Mouse (Mus musculus): ENCODE measurements around the gene Itga11. TPM values are rescaled to one million over a fixed set of nuclear protein-coding genes. Genes with fewer than 3 reads are reported as not detected.
"Not testable (repeated sequence)": the region's sequence is repeated elsewhere in the genome, so short reads cannot be mapped to it uniquely, and the experiment has no call there.

The Itga11 gene
- polyA plus RNA-seq, 1 experiment from 2014 or later, result 0.36 TPM

DNA sequence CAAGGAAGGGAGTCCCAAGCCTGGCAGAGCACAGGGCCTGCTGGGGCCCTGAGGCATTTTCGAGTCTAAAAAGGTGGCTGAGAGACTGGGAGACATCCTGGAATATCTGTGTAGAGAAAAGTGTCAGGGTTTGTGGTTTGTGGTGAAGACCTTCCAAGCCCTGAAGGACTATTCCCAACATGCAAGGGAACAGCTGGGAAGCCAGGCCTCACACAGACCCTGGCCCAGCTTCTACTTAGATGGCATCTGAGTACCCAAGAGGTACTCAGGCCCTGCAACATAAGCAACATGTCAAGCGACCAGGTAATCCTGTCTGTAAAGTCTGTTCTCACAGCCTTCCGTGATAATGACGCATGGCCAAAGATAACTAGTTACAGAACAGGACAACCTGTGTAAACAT lies 18.6 kb upstream of the Itga11 start:
- H3K4me3 ChIP-seq, result no peak overlapping the region
- H3K36me3 ChIP-seq, result no peaks in the 10 kb centered on the region
- peaks cover 3% of the 10 kb centered on the region; the same call in 1 of the 2 replicates for H3K27me3 ChIP-seq (ENCODE audit: insufficient read depth, poor library complexity, severe bottlenecking)
- no peak for DNase-seq (ENCODE audit: low spot score)
- H3K4me1 ChIP-seq, result no peaks in the 10 kb centered on the region
- H3K27ac ChIP-seq, result no peak overlapping the region
- no peaks in the 10 kb centered on the region for H3K9me3 ChIP-seq
- WGBS, result 72% methylated on average over 4 of the region's 4 CpGs

DNA sequence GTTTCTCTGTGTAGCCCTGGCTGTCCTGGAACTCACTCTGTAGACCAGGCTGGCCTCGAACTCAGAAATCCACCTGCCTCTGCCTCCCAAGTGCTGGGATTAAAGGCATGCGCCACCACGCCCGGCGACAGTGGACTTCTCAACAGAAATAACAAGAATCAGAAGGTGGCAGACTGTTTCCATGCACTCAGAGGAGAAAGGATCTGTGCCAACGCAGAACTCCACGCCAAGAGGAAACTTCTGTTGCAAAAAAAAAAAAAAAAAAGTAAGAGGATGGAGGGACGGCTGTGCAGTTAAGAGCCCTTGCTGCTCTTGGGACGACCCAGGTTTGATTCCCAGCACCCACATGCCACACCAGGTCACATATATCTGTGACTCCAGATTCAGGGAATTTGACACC lies 16.7 kb upstream of the Itga11 start:
- DNase-seq (ENCODE audit: low spot score); H3K27me3 ChIP-seq (ENCODE audit: insufficient read depth, poor library complexity, severe bottlenecking); H3K4me3 ChIP-seq; H3K4me1 ChIP-seq; H3K9me3 ChIP-seq; H3K27ac ChIP-seq; H3K36me3 ChIP-seq: not testable (repeated sequence)
- 90% methylated on average over 9 of the region's 9 CpGs for WGBS

DNA sequence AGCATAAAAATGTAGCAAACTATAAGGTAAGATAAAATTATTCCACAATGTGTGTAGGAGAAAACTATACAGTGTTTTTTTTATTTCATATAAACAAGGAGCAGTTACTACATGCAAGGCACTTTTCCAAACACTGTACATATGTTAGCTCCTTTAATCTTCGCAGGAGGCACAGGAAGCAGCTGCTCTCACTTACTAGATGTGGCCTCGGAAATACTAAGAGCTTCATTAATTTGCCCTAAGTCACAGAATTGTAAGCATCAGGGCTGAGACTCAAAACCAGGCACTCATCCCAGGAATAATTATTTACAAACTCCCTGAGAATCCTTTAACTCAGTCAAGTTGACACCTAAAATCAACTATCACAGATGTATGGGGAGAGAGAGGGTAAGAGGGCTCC lies 14.2 kb upstream of the Itga11 start:
- Histone ChIP-seq H3K27ac (no peak overlapping the region), H3K4me3 (no peak overlapping the region), H3K9me3 (no peaks in the 10 kb centered on the region), H3K27me3 (ENCODE audit: insufficient read depth, poor library complexity, severe bottlenecking) (no peaks in the 10 kb centered on the region), H3K36me3 (no peaks in the 10 kb centered on the region), H3K4me1 (peaks cover 7% of the 10 kb centered on the region)
- DNase-seq (ENCODE audit: low spot score), result no peak
- WGBS, result 71% methylated on average over 2 of the region's 2 CpGs

DNA sequence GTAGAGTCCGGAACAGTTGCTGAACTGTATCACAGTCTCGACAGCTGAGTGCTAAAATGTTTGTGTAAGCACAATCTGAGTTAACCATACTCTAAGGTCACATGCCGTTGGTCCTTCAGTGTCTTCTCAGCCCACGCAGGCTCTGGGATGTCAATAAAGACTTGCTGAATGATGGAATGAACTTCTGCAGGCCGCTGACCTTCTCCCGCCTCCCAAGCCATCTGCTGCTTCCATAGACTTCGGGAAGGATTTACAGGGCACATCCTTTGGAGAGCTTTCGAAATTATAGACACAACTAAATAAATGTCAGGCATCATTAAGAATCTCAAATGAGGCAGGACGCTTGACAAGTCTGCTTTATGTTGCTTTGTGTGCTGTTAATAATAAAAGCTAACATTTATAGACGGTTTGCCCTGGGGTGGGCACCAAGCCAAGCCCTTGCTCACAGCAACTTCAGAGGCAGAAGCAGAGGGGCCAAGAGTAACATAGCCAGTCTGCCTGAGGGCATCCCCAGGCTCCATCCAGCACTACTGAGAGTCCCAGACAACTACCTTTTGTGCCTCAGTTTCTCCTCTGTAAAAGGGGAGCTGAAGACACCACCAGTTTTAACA lies 13.4 kb upstream of the Itga11 start:
- Histone ChIP-seq H3K27me3 (ENCODE audit: insufficient read depth, poor library complexity, severe bottlenecking) (no peaks in the 10 kb centered on the region), H3K9me3 (no peaks in the 10 kb centered on the region), H3K27ac (no peak overlapping the region), H3K4me1 (peaks cover 7% of the 10 kb centered on the region), H3K4me3 (no peak overlapping the region), H3K36me3 (no peaks in the 10 kb centered on the region)
- 63% methylated on average over 10 of the region's 10 CpGs for WGBS
- DNase-seq (ENCODE audit: low spot score), result no peak

DNA sequence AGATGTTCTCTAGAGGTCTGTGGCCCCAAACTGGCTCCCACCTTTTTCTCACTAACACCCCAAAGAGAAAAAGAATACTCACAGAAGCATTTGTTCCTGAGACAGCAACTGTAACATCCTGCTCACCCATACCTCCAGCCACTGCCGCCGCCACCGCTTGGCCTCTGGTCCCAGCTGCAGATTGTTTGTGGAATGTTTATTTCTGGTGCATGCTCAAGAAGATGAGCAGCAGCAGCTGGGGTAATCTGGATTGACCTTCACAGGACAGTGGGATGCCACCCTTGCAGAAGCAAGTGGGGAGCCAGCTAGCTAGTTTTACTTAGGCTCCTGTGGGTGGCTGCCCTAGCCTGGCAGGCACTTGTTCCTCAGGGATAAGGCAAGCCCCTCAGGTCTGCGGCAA lies 11.7 kb upstream of the Itga11 start:
- no peaks in the 10 kb centered on the region for H3K27me3 ChIP-seq (ENCODE audit: insufficient read depth, poor library complexity, severe bottlenecking)
- no peaks in the 10 kb centered on the region for H3K9me3 ChIP-seq
- no peak overlapping the region for H3K4me3 ChIP-seq
- H3K4me1 ChIP-seq, result peaks cover 7% of the 10 kb centered on the region
- 0 out of 2 replicates have a peak overlapping the region, but pooled peaks have one; percentile 13 for H3K27ac ChIP-seq
- no peaks in the 10 kb centered on the region for H3K36me3 ChIP-seq
- DNase-seq (ENCODE audit: low spot score), result no peak
- 57% methylated on average over 4 of the region's 4 CpGs for WGBS

DNA sequence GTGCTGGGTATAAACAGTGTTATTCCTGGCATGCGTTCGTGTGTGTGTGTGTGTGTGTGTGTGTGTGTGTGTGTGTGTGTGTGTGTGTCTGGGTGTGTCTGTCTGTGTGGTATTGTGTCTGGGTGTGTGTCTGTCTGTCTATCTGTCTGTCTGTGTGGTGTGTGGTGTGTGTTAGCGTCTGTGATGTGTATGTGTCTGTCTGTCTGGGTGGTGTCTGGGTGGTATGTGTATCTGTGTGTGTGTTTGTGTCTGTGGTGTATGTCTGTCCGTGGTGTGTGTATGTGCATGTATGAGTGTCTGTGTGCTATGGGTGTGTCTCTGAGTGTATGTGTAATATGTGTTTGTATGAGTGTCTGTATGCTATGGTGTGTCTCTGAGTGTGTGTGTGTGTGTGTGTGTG lies 9.1 kb upstream of the Itga11 start:
- H3K4me1 ChIP-seq, result peaks cover 10% of the 10 kb centered on the region
- no peaks in the 10 kb centered on the region for H3K9me3 ChIP-seq
- DNase-seq (ENCODE audit: low spot score), result no peak
- no peaks in the 10 kb centered on the region for H3K36me3 ChIP-seq
- H3K4me3 ChIP-seq, result no peak overlapping the region
- no peaks in the 10 kb centered on the region for H3K27me3 ChIP-seq (ENCODE audit: insufficient read depth, poor library complexity, severe bottlenecking)
- H3K27ac ChIP-seq, result no peak overlapping the region
- 77% methylated on average over 4 of the region's 4 CpGs for WGBS

DNA sequence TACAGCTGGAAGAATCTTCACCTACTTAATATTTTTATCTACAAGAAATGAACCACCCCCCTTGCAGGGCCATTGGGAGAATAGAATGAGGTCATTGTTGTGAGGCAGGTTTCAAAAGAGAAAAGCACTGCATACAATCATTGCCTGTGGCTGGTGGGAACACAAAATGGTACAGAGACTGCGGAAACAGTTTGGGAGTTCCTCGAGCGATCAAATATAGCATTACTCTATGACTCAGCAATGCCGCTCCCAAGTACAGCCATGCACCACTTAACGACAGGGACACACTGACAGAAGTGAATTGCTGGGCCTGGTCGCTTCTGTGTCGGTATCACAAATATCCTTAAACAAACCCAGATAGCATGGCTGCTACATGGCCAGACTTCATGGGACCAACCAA lies 4.4 kb upstream of the Itga11 start:
- no peak overlapping the region for H3K27ac ChIP-seq
- DNase-seq (ENCODE audit: low spot score), result no peak
- no peaks in the 10 kb centered on the region for H3K36me3 ChIP-seq
- H3K4me1 ChIP-seq, result peaks cover 17% of the 10 kb centered on the region
- 64% methylated on average over 7 of the region's 7 CpGs for WGBS
- H3K9me3 ChIP-seq, result no peaks in the 10 kb centered on the region
- H3K4me3 ChIP-seq, result no peak overlapping the region
- H3K27me3 ChIP-seq (ENCODE audit: insufficient read depth, poor library complexity, severe bottlenecking), result peaks cover 39% of the 10 kb centered on the region

DNA sequence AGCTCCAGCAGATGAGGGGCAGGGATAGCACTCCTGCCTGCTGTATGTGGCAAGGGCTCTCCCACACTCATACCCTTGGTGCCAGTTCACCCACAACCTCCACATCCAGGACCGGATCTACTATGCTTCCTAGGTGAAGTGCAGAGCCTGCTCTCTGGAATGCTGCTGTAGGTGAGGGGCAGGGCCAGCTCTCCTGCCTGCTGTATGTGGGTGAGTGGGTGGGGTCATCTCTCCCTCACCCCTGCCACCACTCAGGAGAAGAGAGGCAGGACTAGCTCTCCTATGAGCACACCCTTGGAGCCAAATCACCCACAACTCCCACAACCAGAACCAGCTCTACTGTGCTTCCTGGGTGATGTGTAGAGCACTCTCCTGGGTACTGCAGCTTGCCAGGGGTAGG lies 2.5 kb upstream of the Itga11 start:
- Histone ChIP-seq H3K27me3 (ENCODE audit: insufficient read depth, poor library complexity, severe bottlenecking) (peaks cover 58% of the 10 kb centered on the region), H3K4me3 (no peak overlapping the region), H3K27ac (no peak overlapping the region), H3K4me1 (peaks cover 28% of the 10 kb centered on the region), H3K9me3 (no peaks in the 10 kb centered on the region), H3K36me3 (no peaks in the 10 kb centered on the region)
- DNase-seq (ENCODE audit: low spot score), result no peak
- 74% methylated on average over 1 of the region's 1 CpGs for WGBS

DNA sequence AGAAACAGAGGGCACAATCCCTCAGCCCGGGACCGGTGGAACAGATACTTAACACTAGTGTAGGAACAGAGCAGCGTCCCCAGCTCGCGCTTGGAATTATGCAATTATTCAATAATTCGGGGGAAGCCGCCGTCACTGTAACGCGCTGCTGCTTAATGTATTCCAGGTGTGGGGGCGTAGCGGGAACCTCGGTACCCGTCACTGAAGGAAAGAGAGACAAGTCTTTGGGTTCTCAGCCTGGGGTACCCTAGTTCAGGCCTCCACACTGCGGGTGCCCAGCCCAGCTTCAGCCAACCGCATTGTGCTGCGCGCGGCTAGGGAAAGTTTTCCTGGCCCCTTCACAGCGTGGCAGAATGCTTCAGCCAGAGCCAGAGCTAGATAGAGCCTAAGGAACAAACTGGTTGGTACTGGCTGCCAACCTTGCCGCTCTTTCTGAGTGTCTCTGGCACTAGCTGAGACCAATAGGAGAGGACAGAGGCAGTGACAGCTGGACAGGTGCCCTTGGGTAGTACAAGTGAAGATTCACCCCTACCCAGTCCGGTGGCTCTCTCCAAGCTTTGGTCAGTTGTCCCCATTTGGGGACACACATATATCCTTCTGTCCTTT lies 1.0 kb downstream of the Itga11 start:
- peaks cover 25% of the 10 kb centered on the region for H3K4me1 ChIP-seq
- 7% methylated on average over 22 of the region's 22 CpGs for WGBS
- no peaks in the 10 kb centered on the region for H3K9me3 ChIP-seq
- no peaks in the 10 kb centered on the region for H3K36me3 ChIP-seq
- peak overlapping the region; percentile 78; the same call in 1 of the 2 replicates for H3K27ac ChIP-seq
- no peak for DNase-seq (ENCODE audit: low spot score)
- H3K27me3 ChIP-seq (ENCODE audit: insufficient read depth, poor library complexity, severe bottlenecking), result peaks cover 92% of the 10 kb centered on the region
- peak overlapping the region; percentile 60 for H3K4me3 ChIP-seq

DNA sequence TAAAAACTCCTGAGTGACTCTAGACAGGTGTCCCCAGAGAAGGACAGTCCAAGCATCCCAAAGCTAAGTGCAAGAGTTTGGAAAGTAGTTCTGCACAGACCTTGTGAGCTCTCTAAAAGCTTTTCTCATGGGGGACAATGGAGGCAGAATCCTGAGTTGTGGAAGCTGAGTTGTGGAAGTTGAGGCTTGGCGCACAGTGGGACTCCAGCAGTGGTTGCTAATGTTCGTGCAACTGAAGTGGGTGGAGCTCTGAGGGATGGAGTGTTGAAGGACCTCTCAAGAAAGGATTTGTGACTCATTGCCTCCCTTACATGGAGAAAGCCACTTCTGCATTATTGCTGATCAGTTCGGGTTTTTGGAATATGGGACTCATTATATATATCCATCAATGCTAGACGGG lies 1.8 kb downstream of the Itga11 start:
- Histone ChIP-seq H3K4me3 (no peak overlapping the region), H3K27ac (no peak overlapping the region), H3K36me3 (no peaks in the 10 kb centered on the region), H3K27me3 (ENCODE audit: insufficient read depth, poor library complexity, severe bottlenecking) (peaks cover 93% of the 10 kb centered on the region), H3K9me3 (no peaks in the 10 kb centered on the region), H3K4me1 (peaks cover 26% of the 10 kb centered on the region)
- 61% methylated on average over 4 of the region's 4 CpGs for WGBS
- no peak for DNase-seq (ENCODE audit: low spot score)

DNA sequence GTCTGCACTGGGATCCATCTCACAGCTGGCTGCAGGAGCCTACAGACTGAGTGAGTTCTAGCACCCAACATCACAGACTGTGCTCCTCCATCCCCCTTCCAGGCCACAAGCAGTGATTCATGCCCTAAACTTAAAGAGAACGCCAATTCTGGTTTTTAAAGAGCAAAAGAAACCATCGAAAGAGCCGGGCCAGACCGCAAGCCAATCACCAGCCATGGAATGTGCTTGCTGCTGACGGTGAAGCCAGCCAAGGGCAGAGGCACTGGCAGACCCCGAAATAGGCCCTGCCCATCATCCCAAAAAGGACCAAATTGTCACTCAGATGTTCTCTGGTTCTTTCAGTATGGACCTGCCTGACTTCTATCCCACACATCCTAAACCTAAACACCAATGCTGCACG lies 6.7 kb downstream of the Itga11 start:
- no peak overlapping the region for H3K27ac ChIP-seq
- peaks cover 68% of the 10 kb centered on the region for H3K27me3 ChIP-seq (ENCODE audit: insufficient read depth, poor library complexity, severe bottlenecking)
- H3K9me3 ChIP-seq, result no peaks in the 10 kb centered on the region
- whole genome bisulfite sequencing, result 77% methylated on average over 7 of the region's 7 CpGs
- H3K4me1 ChIP-seq, result peaks cover 6% of the 10 kb centered on the region
- no peak for DNase-seq (ENCODE audit: low spot score)
- no peaks in the 10 kb centered on the region for H3K36me3 ChIP-seq
- no peak overlapping the region for H3K4me3 ChIP-seq

DNA sequence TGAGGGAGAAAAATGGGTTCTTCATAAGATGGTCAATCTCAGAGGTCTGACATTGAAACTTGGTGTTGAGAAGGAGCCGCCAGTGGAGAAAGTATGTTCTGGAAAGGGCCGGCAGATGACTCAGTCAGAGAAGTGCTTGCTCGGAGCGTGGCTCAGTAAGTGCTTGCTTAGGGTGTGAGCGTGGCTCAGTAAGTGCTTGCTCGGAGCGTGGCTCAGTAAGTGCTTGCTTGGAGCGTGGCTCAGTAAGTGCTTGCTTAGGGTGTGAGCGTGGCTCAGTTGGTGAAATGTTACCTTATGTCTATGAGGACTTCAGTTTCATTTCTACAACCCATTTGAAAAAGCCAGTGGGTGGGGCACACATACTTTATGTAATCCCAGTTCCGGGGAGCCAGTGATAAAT lies 12.1 kb downstream of the Itga11 start:
- 86% methylated on average over 10 of the region's 10 CpGs for WGBS

DNA sequence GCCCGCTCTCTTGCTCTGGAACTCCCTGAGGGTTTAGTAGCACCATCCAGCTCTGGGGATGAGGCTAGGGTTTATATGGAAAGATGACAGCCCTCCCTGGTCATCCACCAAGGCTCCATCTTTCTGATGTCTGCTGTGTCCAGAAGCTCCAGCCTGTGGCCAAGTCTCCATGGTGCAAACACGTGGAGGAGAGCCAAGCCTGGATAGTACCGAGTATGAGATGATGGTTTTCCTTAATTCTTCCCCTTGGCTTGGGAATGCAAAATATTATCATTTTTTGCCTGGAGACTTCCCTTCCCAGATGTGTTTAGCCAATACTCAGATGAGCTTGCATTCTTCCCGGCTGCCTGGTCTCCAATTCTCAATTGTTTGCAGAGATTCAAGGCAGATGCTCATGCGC lies 16.4 kb downstream of the Itga11 start:
- H3K27ac ChIP-seq, result no peak overlapping the region
- peaks cover 47% of the 10 kb centered on the region for H3K4me1 ChIP-seq
- 85% methylated on average over 5 of the region's 5 CpGs for whole genome bisulfite sequencing

More for the DNA sequence above, 12.1 kb downstream of the Itga11 start:
- Histone ChIP-seq H3K9me3 (no peaks in the 10 kb centered on the region), H3K4me1 (peaks cover 15% of the 10 kb centered on the region; the same call in 1 of the 2 replicates), H3K36me3 (no peaks in the 10 kb centered on the region), H3K4me3 (no peak overlapping the region), H3K27ac (no peak overlapping the region), H3K27me3 (ENCODE audit: insufficient read depth, poor library complexity, severe bottlenecking) (peaks cover 32% of the 10 kb centered on the region; the same call in 1 of the 2 replicates)
- no peak for DNase-seq (ENCODE audit: low spot score)

More for the DNA sequence above, 16.4 kb downstream of the Itga11 start:
- no peak for DNase-seq (ENCODE audit: low spot score)
- H3K9me3 ChIP-seq, result no peaks in the 10 kb centered on the region
- H3K27me3 ChIP-seq (ENCODE audit: insufficient read depth, poor library complexity, severe bottlenecking), result 0 out of 2 replicates have a peak, but pooled peaks cover 15% of the 10 kb centered on the region
- no peak overlapping the region for H3K4me3 ChIP-seq
- H3K36me3 ChIP-seq, result no peaks in the 10 kb centered on the region

All from heart, embryonic 10.5 days (tissue).